Mouse (Mus musculus): Measurements from ENCODE around the gene Serp2.

The Serp2 gene

DNA sequence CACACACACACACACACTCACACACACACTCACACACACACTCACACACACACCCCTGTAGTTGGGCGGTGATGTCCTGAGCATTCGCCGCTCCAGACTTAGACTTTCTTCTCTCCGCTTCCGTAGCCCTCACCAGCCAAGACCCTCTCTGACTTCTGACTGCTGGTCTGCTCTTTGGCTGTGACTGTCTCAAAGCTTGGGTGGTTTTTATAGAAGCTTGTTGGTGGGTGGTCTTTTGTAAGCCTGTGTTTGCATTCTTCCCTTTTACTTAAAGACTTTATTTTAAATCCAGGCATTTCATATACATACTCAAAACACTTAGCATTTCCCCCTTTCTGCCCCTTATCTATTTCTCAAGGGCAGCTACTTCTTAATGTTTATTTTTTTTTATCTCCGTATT, 57.2 kb downstream of the Serp2 start:
- DNase-seq (ENCODE audit: low read depth, low spot score) = no peak

DNA sequence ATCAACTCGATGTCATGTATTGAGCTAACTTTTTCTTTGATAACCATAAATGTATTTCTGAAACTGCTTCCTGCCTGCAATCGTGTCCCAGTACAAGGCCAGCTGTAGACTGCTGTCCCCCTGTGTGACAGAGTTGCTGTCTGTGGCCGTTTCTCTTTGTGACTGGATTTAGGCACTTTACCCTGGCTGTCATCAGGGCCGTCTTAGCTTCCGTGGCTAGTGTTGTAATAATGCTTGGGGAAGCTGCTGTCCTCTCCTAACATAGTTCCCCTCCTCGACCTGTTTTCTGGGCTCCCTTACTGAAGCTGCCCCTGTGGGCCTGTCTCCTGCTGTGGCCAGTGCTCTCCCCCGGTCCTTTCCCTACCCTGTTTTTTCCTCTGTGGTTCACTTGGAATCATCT, 58.5 kb downstream of the Serp2 start:
- no peak for DNase-seq (ENCODE audit: low read depth, low spot score)

DNA sequence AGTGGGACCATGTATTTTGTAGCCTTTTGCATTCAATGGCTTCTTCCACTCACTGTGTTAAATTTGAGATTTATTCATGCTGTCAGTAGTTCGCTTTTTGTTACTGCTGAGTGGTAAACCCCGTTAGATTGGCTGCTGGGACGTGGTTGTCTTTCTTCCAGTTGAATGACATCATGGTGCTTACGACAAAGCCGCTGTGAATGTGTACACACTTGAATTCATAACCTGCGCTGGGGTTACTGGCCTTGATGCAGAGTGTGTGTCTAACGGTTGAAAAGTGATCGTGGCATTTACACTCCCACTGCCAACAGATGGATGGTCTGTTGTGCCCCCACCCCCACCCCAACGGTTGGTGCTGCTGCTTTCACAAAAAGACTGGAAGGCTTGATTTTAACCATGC, 59.5 kb downstream of the Serp2 start:
- no peak for DNase-seq (ENCODE audit: low read depth, low spot score)

DNA sequence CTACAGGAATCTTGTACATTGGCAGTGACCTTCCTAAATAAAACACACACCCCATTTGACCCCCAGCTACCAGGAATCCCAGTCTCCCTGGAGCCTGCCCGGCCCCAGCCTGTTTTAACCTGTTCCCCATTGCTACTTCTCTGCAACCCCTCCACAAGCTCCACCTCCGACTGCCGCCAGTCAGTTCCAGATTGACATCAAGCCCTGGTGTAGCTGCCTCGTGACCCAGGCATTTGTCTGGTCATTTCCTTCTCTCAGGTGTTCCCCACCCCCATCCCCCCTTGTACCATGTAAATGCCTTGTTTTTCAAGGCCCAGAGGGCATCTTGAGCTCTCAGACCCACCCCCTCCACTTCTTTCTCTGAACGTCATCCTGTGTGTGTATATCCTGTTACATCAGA, 61.7 kb downstream of the Serp2 start:
- DNase-seq (ENCODE audit: low read depth, low spot score) = peak; percentile 98

DNA sequence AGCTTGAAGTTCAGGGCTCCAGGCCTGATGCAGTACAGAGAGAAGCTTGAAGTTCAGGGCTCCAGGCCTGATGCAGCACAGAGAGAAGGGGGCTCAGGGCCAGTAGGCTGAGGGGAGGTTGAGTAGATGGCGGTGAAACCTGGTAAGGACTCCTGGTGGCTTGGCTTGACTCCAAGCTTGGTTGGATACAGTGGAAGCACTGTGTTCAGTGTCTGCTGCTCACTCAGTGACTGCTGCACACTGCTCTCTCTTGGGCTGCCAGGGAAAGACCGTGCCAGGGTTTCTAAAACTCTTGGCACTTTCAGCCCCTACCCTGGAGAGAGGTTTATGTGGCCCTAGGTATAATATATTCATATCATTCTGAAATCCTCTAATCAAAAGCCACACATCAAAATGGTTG, 67.6 kb downstream of the Serp2 start:
- DNase-seq (ENCODE audit: low read depth, low spot score) = no peak

GRCm38 (mm10) chr14:76488101-76489044, 68.3 kb downstream of the Serp2 start:
- peak; percentile 53 for DNase-seq (ENCODE audit: low read depth, low spot score)

DNA sequence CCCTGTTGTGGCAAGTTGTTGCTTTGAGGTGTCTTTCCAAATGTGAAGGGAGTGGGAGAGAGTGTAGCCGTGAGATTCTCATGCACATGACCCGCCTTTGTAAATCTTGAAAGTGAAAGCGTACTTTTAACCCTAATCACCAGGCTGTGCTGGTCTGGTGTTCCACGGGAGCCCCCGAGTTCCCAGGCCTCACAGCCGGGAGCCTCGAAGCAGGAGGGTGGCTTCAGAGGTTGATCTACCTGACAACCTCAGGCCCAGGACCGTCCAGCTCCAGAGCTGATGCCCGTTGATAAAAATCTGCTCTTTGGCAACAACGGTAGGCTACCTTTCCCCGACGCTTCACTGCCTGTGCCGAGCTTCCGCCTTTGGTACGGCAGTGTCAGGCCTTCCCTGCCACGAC, 69.1 kb downstream of the Serp2 start:
- DNase-seq (ENCODE audit: low read depth, low spot score) = no peak

- no peak for DNase-seq (ENCODE audit: low read depth, low spot score)
Observed at GRCm38 (mm10) chr14:76483701-76484100, 73.0 kb downstream of the Serp2 start.

Data from ES-CJ7 (cell line).